Mouse (Mus musculus) hindbrain, embryonic 11.5 days (tissue): ENCODE data around the gene Dirc2. TPM values are rescaled to one million over a fixed set of nuclear protein-coding genes. Genes with fewer than 3 reads are reported as not detected.

ENCODE experiments used
- ATAC-seq: fragments of 200-750 bp; cut with Nextera tagmentation; 2 replicates; pipeline ENCODE4 v1.8.0; 2017; ENCODE audit warnings: mild to moderate bottlenecking, moderate TSS enrichment, moderate library complexity; ENCODE audit not compliant: low FRiP score
- DNase-seq: peaks from one replicate; pipeline ENCODE4 v3.0.0-alpha.2; 2015; ENCODE audit warnings: low spot score
- H3K27ac ChIP-seq: fragments of 300-500 bp; sonication (generic); 2 replicates; pipeline ENCODE4 v1.5.1; 2014; ENCODE audit warnings: mild to moderate bottlenecking, low read depth, low read length
- H3K27me3 ChIP-seq: fragments of 300-500 bp; sonication (generic); 2 replicates; pipeline ENCODE4 v1.6.1; 2014; ENCODE audit warnings: mild to moderate bottlenecking, low read length, moderate library complexity, mixed read lengths; ENCODE audit not compliant: control insufficient read depth, insufficient read depth
- H3K36me3 ChIP-seq: fragments of 300-500 bp; sonication (generic); 2 replicates; pipeline ENCODE4 v1.6.1; 2014; ENCODE audit warnings: mild to moderate bottlenecking, low read length, moderate library complexity, mixed read lengths; ENCODE audit not compliant: control insufficient read depth, insufficient read depth
- H3K4me1 ChIP-seq: fragments of 300-500 bp; sonication (generic); replicated peaks from 2 replicates; pipeline ENCODE4 v1.6.1; 2014; ENCODE audit warnings: low read length, mixed read lengths; ENCODE audit not compliant: control insufficient read depth, insufficient read depth
- H3K4me2 ChIP-seq: fragments of 300-500 bp; sonication (generic); replicated peaks from 2 replicates; pipeline ENCODE4 v1.6.1; 2014; ENCODE audit warnings: mild to moderate bottlenecking, low read depth, low read length
- H3K4me3 ChIP-seq: fragments of 300-500 bp; sonication (generic); 2 replicates; pipeline ENCODE4 v1.5.1; 2014; ENCODE audit warnings: low read depth, low read length
- H3K9ac ChIP-seq: fragments of 300-500 bp; sonication (generic); 2 replicates; pipeline ENCODE4 v1.6.1; 2014; ENCODE audit warnings: low read depth, low read length
- H3K9me3 ChIP-seq: fragments of 300-500 bp; sonication (generic); 2 replicates; pipeline ENCODE4 v1.6.1; 2016; ENCODE audit warnings: low read length; ENCODE audit not compliant: control insufficient read depth
- WGBS: fragments of 180-500 bp; shearing (Covaris S2); extraction: QIAGEN DNeasy Blood & Tissue Kit; methylation state at CpG from one replicate; pipeline ENCODE4 v1.1.7; 2014; 5-methylcytosine and 5-hydroxymethylcytosine counted together
- polyA plus RNA-seq: library from polyadenylated mRNA; unstranded; fragments of >200 nt; fragmentation: Nextera tagmentation; extraction: Ambion mirVana; gene quantifications from 2 replicates; pipeline ENCODE4 v1.2.1, GENCODE M21; 2014

Gene Dirc2
- polyA plus RNA-seq, 1 experiment from 2014 or later: 20.1 TPM

DNA sequence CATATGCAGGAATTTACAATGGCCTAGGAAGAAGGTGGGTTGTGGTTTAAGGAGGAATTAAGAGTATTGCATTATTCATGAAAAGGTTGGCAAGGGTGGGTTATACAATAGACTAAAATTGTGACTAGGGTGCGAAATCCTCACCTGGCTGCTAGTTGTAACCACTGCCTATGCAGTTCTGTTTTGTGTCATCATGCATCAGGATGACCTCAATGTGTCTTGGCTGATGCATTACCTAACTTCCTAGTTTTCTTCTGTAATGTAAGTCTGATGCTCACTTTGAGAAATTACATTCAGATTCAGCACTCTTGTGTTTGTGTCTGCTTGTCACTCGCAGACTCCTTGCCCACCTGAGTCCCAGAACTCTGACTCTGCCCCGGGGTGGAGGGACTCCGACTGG is 17.3 kb downstream of the Dirc2 start:
- no peak overlapping the region for H3K4me3 ChIP-seq
- H3K9ac ChIP-seq: no peak overlapping the region
- H3K4me2 ChIP-seq: no peak overlapping the region
- no peak for DNase-seq
- H3K4me1 ChIP-seq: no peaks in the 10 kb centered on the region
- no peaks in the 10 kb centered on the region for H3K36me3 ChIP-seq
- H3K27ac ChIP-seq: no peak overlapping the region
- no peaks in the 10 kb centered on the region for H3K9me3 ChIP-seq
- WGBS: 84% methylated on average over 4 of the region's 4 CpGs
- no peaks in the 10 kb centered on the region for H3K27me3 ChIP-seq
- ATAC-seq: no peak

DNA sequence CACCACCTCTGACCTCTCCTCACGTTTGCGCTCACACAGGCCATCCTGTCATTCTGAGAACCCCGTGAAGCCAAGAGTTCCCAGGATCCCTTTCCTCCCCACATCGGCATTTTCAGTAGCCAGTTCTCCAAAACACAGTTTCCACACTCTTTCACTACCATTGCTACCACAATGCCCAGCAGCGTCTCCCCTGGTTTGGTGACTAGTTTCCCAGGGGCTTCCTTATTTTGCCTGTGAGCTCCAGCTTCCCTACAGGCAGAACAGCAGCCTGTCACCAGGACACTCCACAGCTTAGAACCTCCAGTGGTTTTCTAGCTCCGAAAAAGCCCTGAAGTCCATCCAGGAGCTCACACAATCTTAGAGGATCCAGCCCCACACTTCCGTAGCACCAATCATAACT is 19.8 kb downstream of the Dirc2 start:
- DNase-seq (no peak), ATAC-seq (no peak)
- Histone ChIP-seq H3K36me3 (no peaks in the 10 kb centered on the region), H3K4me2 (no peak overlapping the region), H3K9me3 (no peaks in the 10 kb centered on the region), H3K4me1 (no peaks in the 10 kb centered on the region), H3K4me3 (no peak overlapping the region), H3K27me3 (no peaks in the 10 kb centered on the region), H3K27ac (no peak overlapping the region), H3K9ac (no peak overlapping the region)
- 76% methylated on average over 7 of the region's 7 CpGs for WGBS

GRCm38 (mm10) chr16:35748237-35748603 is 20.9 kb downstream of the Dirc2 start:
- no peak for ATAC-seq
- 89% methylated on average over 7 of the region's 7 CpGs for WGBS
- no peak for DNase-seq
- Histone ChIP-seq H3K27ac (no peak overlapping the region), H3K4me2 (no peak overlapping the region), H3K9me3 (no peaks in the 10 kb centered on the region), H3K9ac (no peak overlapping the region), H3K27me3 (no peaks in the 10 kb centered on the region), H3K36me3 (no peaks in the 10 kb centered on the region), H3K4me3 (no peak overlapping the region), H3K4me1 (no peaks in the 10 kb centered on the region)

DNA sequence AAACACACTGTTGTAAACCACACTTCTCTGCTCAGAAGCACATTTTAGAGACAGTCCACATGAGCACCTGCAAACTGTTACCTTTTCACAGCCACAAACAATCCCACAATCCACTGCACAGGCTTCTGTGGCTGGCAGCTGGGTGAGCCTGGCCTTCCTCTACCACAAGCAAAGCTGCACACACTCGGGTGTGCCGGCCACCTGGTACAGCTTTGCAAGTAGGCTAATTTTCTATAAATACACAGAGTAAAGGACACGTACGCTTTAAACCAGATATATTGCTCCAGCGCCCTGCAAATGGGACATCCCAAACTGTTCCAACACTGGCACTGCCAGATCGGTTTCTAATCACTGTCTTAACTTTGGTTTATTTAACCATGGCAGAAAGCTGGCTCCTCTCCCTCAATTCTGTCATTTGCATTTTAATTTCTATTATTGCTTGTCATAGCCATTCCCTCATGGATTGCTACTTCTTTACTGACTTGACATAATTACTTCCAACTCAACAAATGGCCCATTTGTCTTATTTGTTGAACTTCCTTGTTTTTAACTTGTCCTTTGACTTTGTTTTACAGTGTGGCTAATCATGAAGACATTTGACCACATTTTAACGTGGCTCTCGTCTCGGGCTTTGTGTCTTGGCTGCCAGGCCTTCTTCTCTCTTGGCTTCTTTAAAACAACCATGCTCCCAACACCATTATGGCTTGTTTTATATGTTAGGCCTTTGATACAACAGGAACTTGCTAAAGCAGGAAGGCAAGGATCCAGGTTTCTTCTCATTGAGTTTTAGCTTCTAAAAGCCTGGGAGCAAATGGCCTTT is 21.5 kb downstream of the Dirc2 start:
- WGBS: 93% methylated on average over 9 of the region's 9 CpGs
- no peak overlapping the region for H3K9ac ChIP-seq
- H3K27me3 ChIP-seq: no peaks in the 10 kb centered on the region
- no peak for ATAC-seq
- no peaks in the 10 kb centered on the region for H3K9me3 ChIP-seq
- H3K4me2 ChIP-seq: no peak overlapping the region
- H3K27ac ChIP-seq: no peak overlapping the region
- H3K4me1 ChIP-seq: no peaks in the 10 kb centered on the region
- no peak for DNase-seq
- H3K36me3 ChIP-seq: no peaks in the 10 kb centered on the region
- H3K4me3 ChIP-seq: no peak overlapping the region

DNA sequence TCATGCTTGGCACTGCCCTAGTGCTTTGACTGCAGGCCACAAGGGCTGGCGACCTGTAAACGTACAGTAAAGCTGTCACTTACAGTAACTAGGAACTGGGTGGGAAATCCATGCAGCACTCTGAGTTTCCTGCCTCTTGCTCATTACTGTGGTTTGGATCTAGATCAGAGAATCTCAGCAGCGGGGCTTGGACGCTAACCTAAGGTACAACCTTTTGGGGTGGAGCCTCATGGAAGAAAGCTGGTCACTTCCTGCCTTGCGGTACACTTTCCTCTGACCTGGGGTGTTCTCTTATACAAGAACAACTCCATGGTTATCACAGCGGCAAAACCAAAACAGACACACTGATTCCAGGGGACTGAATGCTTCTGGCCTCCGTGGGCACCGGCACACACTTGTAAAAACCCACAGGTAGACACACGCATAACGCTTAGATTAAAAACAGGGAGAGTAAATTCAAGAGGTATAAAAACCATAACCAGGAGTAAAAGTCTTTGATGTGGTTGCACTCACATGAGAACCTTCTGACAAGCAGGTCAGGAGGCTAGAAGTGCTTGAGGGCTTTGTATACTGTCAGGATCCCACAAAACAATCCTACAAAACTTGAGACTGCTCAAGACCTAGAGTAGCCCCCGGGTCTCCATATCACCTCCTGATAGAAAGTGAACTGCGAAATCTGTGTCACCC is 26.8 kb downstream of the Dirc2 start:
- H3K4me1 ChIP-seq: 0 out of 2 replicates have a peak, but pooled peaks cover 2% of the 10 kb centered on the region
- 92% methylated on average over 12 of the region's 12 CpGs for WGBS

DNA sequence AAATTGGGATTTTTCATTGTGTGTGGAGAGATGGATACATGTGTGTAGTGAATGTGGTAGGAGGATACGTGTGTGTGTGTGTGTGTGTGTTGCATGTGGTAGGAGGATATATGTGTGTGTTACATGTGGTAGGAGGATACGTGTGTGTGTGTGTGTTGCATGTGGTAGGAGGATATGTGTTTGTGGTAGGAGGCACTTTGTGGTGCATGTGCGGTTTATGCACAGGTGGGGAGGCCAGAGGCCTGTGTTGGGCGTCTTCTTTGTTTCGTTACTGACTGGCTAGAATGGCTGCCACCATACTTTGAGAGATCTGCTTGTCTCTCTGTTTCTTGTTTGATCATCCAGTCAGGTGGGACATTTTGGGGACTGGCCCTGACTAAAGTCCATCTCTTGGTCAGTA is 27.5 kb downstream of the Dirc2 start:
- DNase-seq: no peak
- no peaks in the 10 kb centered on the region for H3K9me3 ChIP-seq
- no peaks in the 10 kb centered on the region for H3K27me3 ChIP-seq
- no peak overlapping the region for H3K4me2 ChIP-seq
- H3K9ac ChIP-seq: no peak overlapping the region
- H3K27ac ChIP-seq: no peak overlapping the region
- no peak overlapping the region for H3K4me3 ChIP-seq
- 0 out of 2 replicates have a peak, but pooled peaks cover 2% of the 10 kb centered on the region for H3K4me1 ChIP-seq
- no peaks in the 10 kb centered on the region for H3K36me3 ChIP-seq
- WGBS: 95% methylated on average over 5 of the region's 5 CpGs
- no peak for ATAC-seq

More for the DNA sequence above, 26.8 kb downstream of the Dirc2 start:
- no peaks in the 10 kb centered on the region for H3K9me3 ChIP-seq
- ATAC-seq (no peak), DNase-seq (no peak)
- H3K9ac ChIP-seq: no peak overlapping the region
- H3K4me2 ChIP-seq: no peak overlapping the region
- H3K27me3 ChIP-seq: no peaks in the 10 kb centered on the region
- H3K4me3 ChIP-seq: no peak overlapping the region
- no peaks in the 10 kb centered on the region for H3K36me3 ChIP-seq
- no peak overlapping the region for H3K27ac ChIP-seq

DNA sequence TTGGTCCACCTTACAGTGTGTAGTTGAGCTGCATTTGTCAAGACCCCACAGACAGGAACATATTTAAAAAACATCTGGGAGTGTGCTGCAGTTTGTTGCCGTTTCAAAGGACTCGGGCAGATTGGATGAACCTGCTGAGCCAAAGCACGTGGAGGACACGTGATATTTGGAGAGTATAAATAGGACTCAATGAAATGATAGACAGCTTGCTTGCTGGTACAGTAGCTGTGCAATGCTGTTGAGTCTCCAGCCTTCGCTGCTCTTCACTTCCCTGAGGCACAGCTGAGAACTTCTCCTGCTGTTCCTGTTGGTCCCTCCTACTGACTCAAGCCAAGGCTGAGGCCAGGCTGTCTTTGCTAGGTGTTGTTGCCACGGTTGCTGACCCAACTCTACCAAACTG is 28.2 kb downstream of the Dirc2 start:
- H3K4me3 ChIP-seq: no peak overlapping the region
- no peak overlapping the region for H3K9ac ChIP-seq
- ATAC-seq (no peak), DNase-seq (no peak)
- 0 out of 2 replicates have a peak, but pooled peaks cover 2% of the 10 kb centered on the region for H3K4me1 ChIP-seq
- H3K36me3 ChIP-seq: no peaks in the 10 kb centered on the region
- no peaks in the 10 kb centered on the region for H3K27me3 ChIP-seq
- WGBS: 79% methylated on average over 6 of the region's 6 CpGs
- no peak overlapping the region for H3K27ac ChIP-seq
- no peak overlapping the region for H3K4me2 ChIP-seq
- no peaks in the 10 kb centered on the region for H3K9me3 ChIP-seq

DNA sequence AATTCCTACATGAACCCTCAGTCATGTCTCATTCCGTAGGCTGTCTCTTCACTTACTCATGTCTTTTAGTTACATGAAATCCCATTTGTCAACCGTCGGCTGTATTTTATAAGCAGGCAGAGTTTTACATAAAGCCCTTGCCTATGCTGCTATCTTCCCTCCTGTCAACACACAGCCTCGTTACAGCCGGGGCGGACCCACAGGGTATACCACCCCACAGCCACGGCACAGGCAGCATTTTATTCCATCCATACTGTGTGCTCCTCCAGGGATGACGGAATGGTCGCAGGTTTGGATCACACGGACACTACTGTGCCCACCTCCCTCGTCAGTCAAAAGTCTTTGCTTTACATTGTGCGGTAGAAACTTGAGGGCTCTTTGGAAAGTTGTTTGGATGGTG is 28.8 kb downstream of the Dirc2 start:
- no peaks in the 10 kb centered on the region for H3K9me3 ChIP-seq
- H3K4me1 ChIP-seq: 0 out of 2 replicates have a peak, but pooled peaks cover 2% of the 10 kb centered on the region
- no peaks in the 10 kb centered on the region for H3K27me3 ChIP-seq
- ATAC-seq: no peak
- H3K36me3 ChIP-seq: no peaks in the 10 kb centered on the region
- no peak overlapping the region for H3K4me2 ChIP-seq
- no peak overlapping the region for H3K9ac ChIP-seq
- H3K4me3 ChIP-seq: no peak overlapping the region
- WGBS: 86% methylated on average over 12 of the region's 12 CpGs
- no peak overlapping the region for H3K27ac ChIP-seq
- DNase-seq: no peak

DNA sequence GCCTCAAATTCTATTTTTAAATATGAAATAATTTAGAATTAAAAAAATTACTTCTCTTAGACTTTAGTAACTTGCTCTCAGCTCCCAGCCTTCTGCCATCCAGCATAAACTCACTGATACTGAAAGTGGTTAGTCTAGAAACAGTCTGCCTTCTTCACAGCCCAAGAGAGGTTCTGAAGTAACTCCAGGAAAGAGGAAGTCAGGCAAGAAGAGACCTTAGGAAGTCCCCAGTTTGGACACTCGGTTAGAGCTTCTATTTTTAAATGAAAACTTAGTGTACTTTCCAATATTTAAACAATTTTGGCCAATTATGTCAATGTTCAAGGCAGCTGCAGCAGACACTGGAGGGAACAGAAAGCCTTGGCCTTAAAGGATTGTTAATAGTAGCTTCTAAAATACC is 29.6 kb downstream of the Dirc2 start:
- no peaks in the 10 kb centered on the region for H3K9me3 ChIP-seq
- H3K4me1 ChIP-seq: 0 out of 2 replicates have a peak, but pooled peaks cover 2% of the 10 kb centered on the region
- no peak for DNase-seq
- WGBS: 78% methylated on average over 1 of the region's 1 CpGs
- no peaks in the 10 kb centered on the region for H3K27me3 ChIP-seq
- H3K36me3 ChIP-seq: no peaks in the 10 kb centered on the region
- H3K4me2 ChIP-seq: no peak overlapping the region
- ATAC-seq: no peak
- no peak overlapping the region for H3K9ac ChIP-seq
- no peak overlapping the region for H3K27ac ChIP-seq
- H3K4me3 ChIP-seq: no peak overlapping the region
